Mouse (Mus musculus) induced T-regulatory cell, adult 2 months (primary cell): ENCODE results near the gene Psma7.
A peak's percentile ranks its signal among the peaks of the same experiment; 100 is the strongest.

ENCODE experiments used
- DNase-seq: peaks from one replicate; pipeline ENCODE4 v3.0.0-alpha.2; 2012; ENCODE audit warnings: low read depth

Psma7 gene

DNA sequence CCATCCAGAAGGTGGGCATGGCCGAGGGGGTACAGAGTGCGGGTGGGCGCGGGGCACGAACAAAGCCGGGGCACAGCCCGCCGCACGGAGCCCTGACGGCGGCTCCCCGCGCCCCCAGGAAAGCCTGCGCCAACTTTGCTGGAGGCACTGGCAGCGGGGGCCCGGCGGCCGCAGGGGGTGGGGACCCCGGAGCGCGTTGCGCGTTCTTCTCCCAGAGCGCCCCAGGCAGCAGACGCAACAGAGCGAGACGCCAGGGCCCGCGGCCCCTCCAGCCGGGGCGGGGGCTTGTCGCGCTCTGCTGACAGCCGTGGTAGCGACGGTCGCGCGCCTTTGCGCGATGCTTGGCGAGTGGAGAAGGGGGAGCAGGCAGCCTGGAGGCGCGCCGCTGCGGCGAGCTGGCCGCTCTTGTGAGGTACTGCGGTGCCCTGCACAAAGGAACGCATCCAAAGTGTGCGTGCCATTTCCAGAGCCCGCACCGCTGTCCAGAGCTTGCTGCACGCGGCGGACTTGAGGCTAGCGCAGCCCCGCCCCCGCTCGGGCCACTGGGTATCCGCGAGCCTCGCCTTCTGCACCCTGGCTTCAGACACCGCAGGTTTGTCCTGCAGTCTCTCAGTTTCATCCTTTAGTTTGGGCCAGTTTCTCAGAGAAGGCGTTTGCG is 754 bp upstream of the Psma7 start:
- DNase-seq: peak; percentile 66

GRCm38 (mm10) chr2:180041577-180042255 is 517 bp downstream of the Psma7 start:
- peak; percentile 78 for DNase-seq

- DNase-seq: no peak
These were observed 1.8 kb downstream of the Psma7 start for GRCm38 (mm10) chr2:180040406-180040805.

- DNase-seq: no peak
These were observed 7.5 kb downstream of the Psma7 start for GRCm38 (mm10) chr2:180034753-180035152.

DNA sequence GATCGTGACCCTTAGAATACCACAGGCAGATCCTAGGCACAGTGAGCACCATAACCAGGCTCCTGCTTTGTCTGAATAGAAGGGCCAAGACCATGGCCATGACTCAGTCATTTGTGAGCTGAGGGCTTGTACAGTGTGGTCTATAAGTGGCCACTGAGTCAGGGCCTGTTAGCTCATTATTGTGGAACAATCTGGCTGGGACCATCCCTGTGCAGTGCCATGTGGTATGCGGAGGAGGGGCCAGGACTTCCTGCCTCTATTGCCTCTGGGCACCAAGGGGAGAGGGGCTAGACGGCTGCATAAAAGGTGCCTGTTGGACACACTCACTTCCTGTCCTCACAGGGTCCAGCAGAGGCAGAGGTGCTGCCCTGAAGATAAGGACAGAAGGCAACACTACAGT is 8.3 kb downstream of the Psma7 start:
- no peak for DNase-seq

GRCm38 (mm10) chr2:180032925-180033324 is 9.3 kb downstream of the Psma7 start:
- no peak for DNase-seq

- no peak for DNase-seq
These were observed 11.0 kb downstream of the Psma7 start for GRCm38 (mm10) chr2:180031270-180031669.

- DNase-seq: no peak
These were observed 14.5 kb downstream of the Psma7 start for GRCm38 (mm10) chr2:180027768-180028167.

DNA sequence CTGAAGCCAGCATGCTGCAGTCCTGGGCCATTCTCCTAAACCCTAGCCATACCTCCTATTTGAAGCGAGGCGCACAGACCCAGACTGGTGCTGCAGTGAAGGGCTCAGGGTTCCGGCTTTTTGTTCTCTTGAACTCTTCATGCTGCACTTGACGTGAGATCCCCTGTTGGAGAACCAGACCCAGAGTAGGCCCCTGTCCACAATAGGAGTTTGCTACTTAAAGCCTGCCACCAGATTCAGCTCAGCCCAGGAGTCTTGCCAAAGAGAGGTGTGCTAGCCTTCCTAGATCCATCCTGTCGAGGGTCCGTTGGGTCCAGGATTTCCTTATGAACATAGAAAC is 16.4 kb downstream of the Psma7 start:
- DNase-seq: no peak

- DNase-seq: peak; percentile 65
These were observed 16.9 kb downstream of the Psma7 start for GRCm38 (mm10) chr2:180025135-180025860.

DNA sequence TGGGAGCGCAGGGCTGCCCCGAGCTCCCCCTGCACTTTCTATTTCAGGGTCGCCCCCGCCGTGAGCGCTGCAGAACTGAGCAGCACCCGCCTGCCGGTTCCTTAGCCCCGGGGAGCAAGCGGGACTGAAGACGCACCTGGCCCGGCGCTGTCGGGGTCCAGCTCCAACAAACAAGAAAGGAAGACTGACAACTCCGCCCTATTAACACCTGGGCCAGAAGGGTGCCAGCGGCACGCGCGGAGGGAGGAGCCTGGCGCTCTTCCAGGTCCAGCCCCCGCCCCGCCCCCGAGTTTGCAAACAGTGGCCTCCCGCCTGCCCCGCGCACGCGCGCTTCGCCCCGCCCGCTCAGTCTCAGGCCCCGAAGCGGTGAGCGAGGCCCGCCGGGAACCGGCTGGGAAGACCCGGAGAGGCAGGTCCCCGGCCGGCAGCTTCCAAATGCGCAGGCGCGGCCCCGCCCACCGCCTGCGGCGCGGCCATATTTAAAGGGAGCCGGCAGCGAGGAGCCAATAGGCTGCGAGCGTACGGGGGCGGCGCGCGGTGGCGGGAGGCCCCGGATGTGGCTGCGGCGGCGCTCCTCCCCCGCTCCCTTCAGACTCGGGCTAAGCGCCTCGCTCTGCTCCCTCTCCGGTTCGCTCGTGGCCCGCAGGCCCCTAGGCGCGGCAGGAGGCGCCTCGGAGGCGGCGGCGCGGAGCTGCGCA is 17.7 kb downstream of the Psma7 start, which contains the start of gene Lsm14b:
Lsm14b (plus strand) TSS at position 587 of the 698 bp plus-strand sequence.
- DNase-seq: peak; percentile 98

GRCm38 (mm10) chr2:180022751-180023150 is 19.5 kb downstream of the Psma7 start:
- no peak for DNase-seq

GRCm38 (mm10) chr2:180020919-180021318 is 21.3 kb downstream of the Psma7 start:
- DNase-seq: no peak

DNA sequence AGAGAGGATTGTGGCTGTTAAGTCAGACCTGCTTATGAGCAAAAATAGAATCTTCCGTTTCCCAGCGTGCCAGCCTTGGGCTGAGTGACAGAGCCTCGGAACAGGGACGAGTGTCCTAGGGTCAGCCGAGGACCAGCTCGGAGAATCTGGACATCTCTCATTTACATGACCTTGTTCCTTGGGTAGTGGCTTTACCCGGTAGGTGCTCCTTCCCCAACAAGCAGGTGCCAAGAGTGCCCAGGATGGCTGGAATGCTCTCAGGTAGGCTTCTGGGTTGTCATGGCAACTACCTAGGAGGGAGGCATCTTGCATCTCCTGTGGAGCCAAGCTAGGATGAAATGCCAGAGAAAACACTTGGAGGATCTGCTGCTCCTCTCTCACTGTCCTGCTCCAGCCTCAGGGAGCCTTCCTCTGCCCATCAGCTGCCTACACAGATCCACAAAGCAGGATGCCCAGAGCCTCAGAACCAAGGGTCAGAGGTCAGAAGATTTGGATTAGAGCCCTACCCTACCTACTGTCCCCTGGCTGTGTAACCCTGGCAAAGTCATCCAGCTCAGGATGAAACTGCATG is 22.1 kb downstream of the Psma7 start:
- DNase-seq: no peak

GRCm38 (mm10) chr2:180018573-180018972 is 23.7 kb downstream of the Psma7 start:
- no peak for DNase-seq

DNA sequence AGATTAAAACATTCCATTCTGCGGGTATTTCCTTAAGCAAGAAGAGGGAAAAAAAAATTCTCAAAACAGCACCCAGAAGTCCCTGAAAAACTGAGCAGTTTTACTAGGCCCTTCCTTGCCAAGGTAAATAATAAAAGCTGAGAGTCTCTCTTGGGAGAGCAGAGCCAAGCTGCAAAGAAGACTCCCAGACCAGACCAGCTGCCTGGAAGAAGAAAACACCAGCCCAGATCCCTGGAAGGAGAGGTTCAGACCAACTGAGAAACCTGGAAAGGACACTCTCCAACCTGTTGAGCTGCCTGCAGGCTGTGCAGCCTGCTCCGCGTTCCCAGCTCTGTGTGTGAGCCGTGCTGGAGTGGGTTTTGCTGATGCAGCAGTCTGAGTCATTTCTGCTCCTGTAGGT is 24.6 kb downstream of the Psma7 start:
- no peak for DNase-seq

GRCm38 (mm10) chr2:180013686-180014085 is 28.5 kb downstream of the Psma7 start:
- DNase-seq: no peak

DNA sequence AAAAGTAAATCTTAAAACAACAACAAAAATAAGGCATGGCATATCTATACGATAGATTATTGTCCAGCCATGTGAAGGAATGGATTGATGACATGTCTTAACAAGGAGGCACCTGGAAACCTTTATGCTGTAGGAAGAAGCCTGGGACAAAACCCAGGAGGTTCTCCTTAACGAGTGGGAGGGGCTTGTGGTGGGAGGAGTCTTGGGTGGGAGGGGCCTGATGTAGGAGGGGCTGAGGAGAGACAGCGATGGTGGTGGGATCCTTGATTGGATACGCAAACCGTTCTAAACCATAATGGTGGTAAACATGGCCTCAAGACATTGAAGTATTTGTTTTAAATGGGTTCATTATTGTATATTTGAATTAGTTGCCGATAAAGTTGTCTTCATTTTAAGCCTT is 30.9 kb downstream of the Psma7 start:
- DNase-seq: no peak

DNA sequence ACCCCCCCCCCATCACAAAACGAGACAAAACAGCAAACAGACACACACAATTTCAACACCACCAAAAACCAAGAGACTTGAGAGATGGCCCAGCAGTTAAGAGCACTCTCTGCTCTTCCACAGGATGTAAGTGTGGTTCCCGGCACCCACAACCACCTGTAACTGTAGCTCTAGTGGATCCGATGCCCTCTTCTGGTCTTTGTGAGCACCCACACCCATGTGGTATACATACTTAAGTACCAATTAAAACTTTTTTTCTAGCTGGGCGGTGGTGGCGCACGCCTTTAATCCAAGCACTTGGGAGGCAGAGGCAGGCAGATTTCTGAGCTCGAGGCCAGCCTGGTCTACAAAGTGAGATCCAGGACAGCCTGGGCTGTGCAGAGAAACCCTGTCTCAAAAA is 31.5 kb downstream of the Psma7 start:
- no peak for DNase-seq

DNA sequence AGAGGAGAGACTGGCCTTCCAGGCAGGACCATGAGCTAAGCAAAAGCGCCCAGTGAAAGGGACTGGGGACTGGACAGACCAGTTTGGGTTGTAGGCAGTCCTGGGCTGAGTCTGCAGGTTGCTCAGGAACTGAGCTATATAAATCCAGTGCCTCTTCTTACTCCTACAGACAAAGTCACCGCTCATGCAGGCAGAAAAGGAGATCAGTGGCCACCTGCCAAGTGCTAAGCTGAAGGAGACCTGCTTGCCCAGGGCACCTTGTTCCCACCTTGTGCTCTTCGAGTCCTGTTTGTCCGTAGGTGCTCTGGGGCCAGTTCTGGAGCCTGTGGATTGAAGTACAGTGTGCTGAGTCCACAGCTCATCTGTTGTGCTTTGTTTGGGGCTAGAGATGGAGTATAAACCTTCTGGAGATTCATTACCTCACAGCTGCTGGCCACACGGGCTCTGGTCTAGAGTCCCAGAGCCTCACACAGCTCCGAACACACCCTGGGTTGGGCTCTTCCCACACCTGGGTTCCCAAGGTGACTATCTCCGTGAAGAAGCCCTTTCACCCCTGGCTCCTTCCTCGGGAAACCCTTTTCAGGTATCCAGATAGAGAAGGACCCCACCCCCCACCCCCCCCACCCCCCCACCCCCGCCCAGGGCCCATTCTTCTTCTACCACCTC is 35.7 kb downstream of the Psma7 start:
- DNase-seq: no peak

GRCm38 (mm10) chr2:180005656-180006351 is 36.4 kb downstream of the Psma7 start:
- DNase-seq: no peak
